Mouse (Mus musculus): ENCODE results near the gene Fut2.

Gene Fut2

GRCm38 (mm10) chr7:45705873-45706281, 39.7 kb upstream of the Fut2 start:
- Histone ChIP-seq H3K27me3 (ENCODE audit: control insufficient read depth, insufficient read depth, low read length, poor library complexity, severe bottlenecking) (no peaks in the 10 kb centered on the region), H3K36me3 (ENCODE audit: control insufficient read depth, insufficient read depth, low read length, poor library complexity, severe bottlenecking) (peaks cover 3% of the 10 kb centered on the region; the same call in 1 of the 2 replicates)
- peak; percentile 32 for DNase-seq (ENCODE audit: low read depth, low spot score)

- peaks cover under 1% of the 10 kb centered on the region; the same call in 1 of the 2 replicates for H3K36me3 ChIP-seq (ENCODE audit: control insufficient read depth, insufficient read depth, low read length, poor library complexity, severe bottlenecking)
- H3K27me3 ChIP-seq (ENCODE audit: control insufficient read depth, insufficient read depth, low read length, poor library complexity, severe bottlenecking) = no peaks in the 10 kb centered on the region
- no peak for DNase-seq (ENCODE audit: low read depth, low spot score)
Measured at GRCm38 (mm10) chr7:45705443-45705864, 39.3 kb upstream of the Fut2 start.

DNA sequence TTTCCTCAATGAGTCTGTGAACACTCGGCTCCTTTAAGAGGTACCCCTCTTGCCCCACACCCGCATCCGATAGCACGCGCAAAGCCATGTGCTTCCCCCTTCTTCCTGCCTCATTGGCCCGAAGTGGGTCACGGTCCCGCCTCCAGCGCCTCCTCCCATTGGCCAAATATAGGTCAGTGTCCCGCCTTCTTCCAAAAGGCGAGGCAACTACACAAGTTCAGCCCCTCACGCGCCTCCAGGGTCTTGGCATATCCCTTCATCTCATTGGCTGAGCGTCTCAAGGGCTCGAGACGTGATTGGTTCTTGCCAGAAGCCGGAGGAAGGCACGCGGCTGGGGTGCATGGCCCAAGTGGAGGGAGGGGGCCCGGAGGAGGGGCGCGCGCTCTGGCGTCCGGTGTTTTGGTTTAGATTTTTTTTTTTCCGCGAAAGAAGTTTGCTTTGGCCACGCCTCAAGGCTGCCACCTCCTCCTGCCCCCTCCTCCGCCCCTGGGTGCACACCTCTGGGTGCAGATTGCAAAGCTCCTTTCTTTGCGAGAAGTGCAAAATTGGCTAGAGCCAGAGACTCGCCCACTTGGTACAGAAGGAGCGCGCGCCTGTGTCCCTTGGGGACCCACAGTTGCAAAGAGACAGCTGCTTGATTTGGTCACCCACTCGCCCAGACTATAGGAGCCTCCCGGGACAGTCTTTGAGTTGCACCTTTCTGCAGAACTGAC, 38.7 kb upstream of the Fut2 start, which contains the start of gene Dbp:
TSS of gene Dbp (plus strand) at position 359 of the 713 bp plus-strand sequence.
- H3K27me3 ChIP-seq (ENCODE audit: control insufficient read depth, insufficient read depth, low read length, poor library complexity, severe bottlenecking) = no peaks in the 10 kb centered on the region
- H3K36me3 ChIP-seq (ENCODE audit: control insufficient read depth, insufficient read depth, low read length, poor library complexity, severe bottlenecking) = no peaks in the 10 kb centered on the region
- DNase-seq (ENCODE audit: low read depth, low spot score) = peak; percentile 99

- no peaks in the 10 kb centered on the region for H3K27me3 ChIP-seq (ENCODE audit: control insufficient read depth, insufficient read depth, low read length, poor library complexity, severe bottlenecking)
- H3K36me3 ChIP-seq (ENCODE audit: control insufficient read depth, insufficient read depth, low read length, poor library complexity, severe bottlenecking) = no peaks in the 10 kb centered on the region
- peak; percentile 79 for DNase-seq (ENCODE audit: low read depth, low spot score)
Measured at GRCm38 (mm10) chr7:45704046-45704559, 37.9 kb upstream of the Fut2 start.

DNA sequence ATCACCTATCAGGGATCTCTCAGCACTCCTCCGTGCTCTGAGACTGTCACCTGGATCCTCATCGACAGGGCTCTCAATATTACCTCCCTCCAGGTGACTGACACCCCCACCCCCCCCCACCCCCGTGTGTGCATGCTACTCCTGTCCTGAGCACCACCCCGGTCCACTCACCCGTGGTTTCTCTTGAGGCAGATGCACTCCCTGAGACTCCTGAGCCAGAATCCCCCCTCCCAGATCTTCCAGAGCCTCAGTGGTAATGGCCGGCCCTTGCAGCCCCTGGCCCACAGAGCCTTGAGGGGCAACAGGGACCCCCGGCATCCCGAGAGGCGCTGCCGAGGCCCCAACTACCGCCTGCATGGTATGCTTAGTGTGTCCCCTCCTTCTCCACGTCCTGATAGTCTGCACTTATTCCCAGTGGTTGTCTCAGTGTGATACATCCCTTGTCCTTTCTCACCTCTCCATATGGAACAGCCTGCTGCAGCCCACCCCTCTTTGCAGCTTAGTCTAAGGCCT, 37.4 kb upstream of the Fut2 start:
- H3K27me3 ChIP-seq (ENCODE audit: control insufficient read depth, insufficient read depth, low read length, poor library complexity, severe bottlenecking) = no peaks in the 10 kb centered on the region
- DNase-seq (ENCODE audit: low read depth, low spot score) = no peak
- no peaks in the 10 kb centered on the region for H3K36me3 ChIP-seq (ENCODE audit: control insufficient read depth, insufficient read depth, low read length, poor library complexity, severe bottlenecking)

DNA sequence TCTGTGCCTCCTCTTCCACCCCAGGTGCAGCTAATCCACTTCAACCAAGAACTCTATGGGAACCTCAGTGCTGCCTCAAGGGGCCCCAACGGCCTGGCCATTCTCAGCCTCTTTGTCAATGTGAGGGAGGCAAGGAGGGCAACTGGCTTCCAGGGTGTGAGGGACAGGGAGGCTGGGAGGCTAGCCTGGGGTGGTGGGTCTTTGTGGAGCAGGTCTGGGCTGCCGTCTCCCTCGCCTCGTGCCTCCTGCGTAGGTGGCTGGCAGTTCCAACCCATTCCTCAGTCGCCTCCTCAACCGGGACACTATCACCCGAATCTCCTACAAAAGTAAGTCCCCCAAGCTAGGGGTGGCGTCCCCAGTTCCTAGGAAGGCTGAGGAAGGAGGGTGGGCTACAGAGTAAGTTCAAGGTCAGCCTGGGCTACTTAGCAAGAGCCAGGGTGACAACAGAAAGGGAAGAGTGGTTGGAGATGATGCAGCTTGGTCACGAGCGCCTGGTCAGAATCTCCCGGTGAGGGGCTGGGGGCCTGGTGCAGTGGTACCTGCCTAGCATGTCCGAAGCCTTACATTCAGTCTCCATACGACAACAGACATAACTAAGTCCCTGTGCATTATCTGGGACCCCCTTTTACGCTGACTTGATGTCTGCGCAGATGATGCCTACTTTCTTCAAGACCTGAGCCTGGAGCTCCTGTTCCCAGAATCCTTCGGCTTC, 36.8 kb upstream of the Fut2 start:
- DNase-seq (ENCODE audit: low read depth, low spot score) = no peak
- no peaks in the 10 kb centered on the region for H3K36me3 ChIP-seq (ENCODE audit: control insufficient read depth, insufficient read depth, low read length, poor library complexity, severe bottlenecking)
- no peaks in the 10 kb centered on the region for H3K27me3 ChIP-seq (ENCODE audit: control insufficient read depth, insufficient read depth, low read length, poor library complexity, severe bottlenecking)

DNA sequence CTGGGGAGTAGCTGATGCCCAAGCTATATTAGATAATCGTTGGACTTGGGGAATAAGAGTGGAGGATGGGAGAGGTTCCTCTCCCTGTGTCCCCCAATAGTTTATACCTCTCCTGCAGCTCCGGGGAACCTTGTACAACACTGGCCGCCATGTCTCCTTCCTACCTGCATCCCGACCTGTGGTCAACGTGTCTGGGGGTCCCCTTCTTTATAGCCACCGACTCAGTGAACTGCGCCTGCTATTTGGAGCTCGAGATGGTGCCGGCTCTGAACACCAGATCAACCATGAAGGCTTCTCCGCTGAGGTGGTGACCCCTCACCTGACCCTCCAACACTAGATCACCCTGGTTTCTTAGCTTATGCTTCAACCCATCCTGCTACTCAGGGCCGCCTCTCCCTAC, 36.1 kb upstream of the Fut2 start:
- Histone ChIP-seq H3K27me3 (ENCODE audit: control insufficient read depth, insufficient read depth, low read length, poor library complexity, severe bottlenecking) (no peaks in the 10 kb centered on the region), H3K36me3 (ENCODE audit: control insufficient read depth, insufficient read depth, low read length, poor library complexity, severe bottlenecking) (no peaks in the 10 kb centered on the region)

DNA sequence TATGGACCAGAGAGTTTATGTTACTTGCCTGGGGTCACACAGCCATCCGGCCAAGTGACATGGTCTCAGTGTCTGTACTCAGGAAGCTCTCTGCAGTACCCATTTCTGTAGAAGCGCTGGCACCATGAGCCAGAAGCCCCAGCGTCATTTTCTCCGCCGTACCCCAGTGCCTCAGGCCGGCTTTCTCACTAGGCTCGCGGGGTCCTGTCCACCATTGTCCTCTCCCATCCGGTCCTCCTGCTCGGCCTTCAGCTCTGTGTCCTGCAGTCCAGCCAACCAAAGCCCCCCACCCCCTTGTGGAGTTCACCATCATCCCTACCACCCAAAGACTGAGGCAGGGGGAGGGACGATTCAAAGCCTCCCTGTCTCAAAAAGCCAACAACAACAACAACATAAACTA, 35.4 kb upstream of the Fut2 start:
- Histone ChIP-seq H3K36me3 (ENCODE audit: control insufficient read depth, insufficient read depth, low read length, poor library complexity, severe bottlenecking) (no peaks in the 10 kb centered on the region), H3K27me3 (ENCODE audit: control insufficient read depth, insufficient read depth, low read length, poor library complexity, severe bottlenecking) (no peaks in the 10 kb centered on the region)
- no peak for DNase-seq (ENCODE audit: low read depth, low spot score)

More for the DNA sequence above, 36.1 kb upstream of the Fut2 start:
- no peak for DNase-seq (ENCODE audit: low read depth, low spot score)

DNA sequence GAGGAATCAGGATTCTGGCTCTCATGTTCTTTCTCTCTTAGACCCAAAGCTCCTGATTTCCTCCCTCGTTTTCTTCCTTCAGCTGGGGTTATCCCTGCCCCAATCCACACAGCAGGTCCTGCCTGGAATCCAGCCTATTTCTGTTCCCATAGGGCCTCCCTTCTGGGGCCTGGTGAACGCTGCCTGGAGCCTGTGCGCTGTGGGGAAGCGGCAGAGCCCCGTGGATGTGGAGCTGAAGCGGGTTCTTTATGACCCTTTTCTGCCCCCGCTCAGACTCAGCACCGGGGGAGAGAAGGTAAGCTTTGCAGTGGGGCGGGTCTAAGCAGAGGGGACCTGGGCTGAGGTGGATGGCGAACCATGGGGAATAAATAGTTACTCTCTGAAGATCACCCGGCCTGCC, 34.9 kb upstream of the Fut2 start:
- no peak for DNase-seq (ENCODE audit: low read depth, low spot score)
- no peaks in the 10 kb centered on the region for H3K27me3 ChIP-seq (ENCODE audit: control insufficient read depth, insufficient read depth, low read length, poor library complexity, severe bottlenecking)
- no peaks in the 10 kb centered on the region for H3K36me3 ChIP-seq (ENCODE audit: control insufficient read depth, insufficient read depth, low read length, poor library complexity, severe bottlenecking)

DNA sequence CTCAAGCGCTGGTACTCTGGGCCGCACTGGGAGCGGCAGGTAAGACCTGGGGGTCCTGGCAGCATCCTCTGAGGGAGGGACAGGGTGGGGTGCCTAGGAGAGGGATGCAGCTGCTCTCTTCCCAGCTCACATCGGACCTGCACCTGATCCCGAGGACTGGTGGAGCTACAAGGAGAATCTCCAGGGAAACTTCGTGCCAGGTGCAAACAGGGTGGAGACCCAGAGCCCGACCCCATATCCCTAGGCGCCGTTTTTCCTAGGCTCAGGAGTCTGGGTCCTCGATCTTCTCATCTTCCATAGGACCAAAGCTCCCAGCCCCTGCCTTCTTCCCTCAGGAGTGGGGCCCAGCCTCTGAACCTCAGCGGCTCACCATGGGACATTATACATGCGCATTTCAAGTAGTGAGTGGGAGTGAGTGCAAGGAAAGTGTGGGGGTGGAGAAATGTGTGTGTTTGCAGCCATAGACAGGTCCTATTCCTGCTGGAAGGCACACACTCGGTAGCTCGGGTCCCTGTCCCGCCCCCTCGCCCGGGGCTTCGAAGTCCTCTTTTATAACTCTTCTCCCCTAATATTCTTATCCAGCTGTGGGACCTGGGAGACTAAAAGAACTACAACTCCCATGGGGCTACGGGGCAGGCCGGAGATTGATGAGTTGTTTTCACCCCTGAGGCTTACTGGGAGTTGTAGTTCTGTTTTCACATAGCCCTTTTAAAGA, 34.3 kb upstream of the Fut2 start:
- no peaks in the 10 kb centered on the region for H3K36me3 ChIP-seq (ENCODE audit: control insufficient read depth, insufficient read depth, low read length, poor library complexity, severe bottlenecking)
- DNase-seq (ENCODE audit: low read depth, low spot score) = peak; percentile 78

GRCm38 (mm10) chr7:45699523-45700141, 33.4 kb upstream of the Fut2 start, which contains the start of gene Car11:
Car11 (plus strand) TSS chr7:45699843.
- Histone ChIP-seq H3K27me3 (ENCODE audit: control insufficient read depth, insufficient read depth, low read length, poor library complexity, severe bottlenecking) (no peaks in the 10 kb centered on the region), H3K36me3 (ENCODE audit: control insufficient read depth, insufficient read depth, low read length, poor library complexity, severe bottlenecking) (no peaks in the 10 kb centered on the region)
- DNase-seq (ENCODE audit: low read depth, low spot score) = no peak

More for the DNA sequence above, 34.3 kb upstream of the Fut2 start:
- H3K27me3 ChIP-seq (ENCODE audit: control insufficient read depth, insufficient read depth, low read length, poor library complexity, severe bottlenecking) = no peaks in the 10 kb centered on the region

GRCm38 (mm10) chr7:45697894-45698293, 31.7 kb upstream of the Fut2 start:
- H3K27me3 ChIP-seq (ENCODE audit: control insufficient read depth, insufficient read depth, low read length, poor library complexity, severe bottlenecking) = no peaks in the 10 kb centered on the region

GRCm38 (mm10) chr7:45695098-45695497, 28.9 kb upstream of the Fut2 start:
- DNase-seq (ENCODE audit: low read depth, low spot score) = no peak
- Histone ChIP-seq H3K27me3 (ENCODE audit: control insufficient read depth, insufficient read depth, low read length, poor library complexity, severe bottlenecking) (no peaks in the 10 kb centered on the region), H3K36me3 (ENCODE audit: control insufficient read depth, insufficient read depth, low read length, poor library complexity, severe bottlenecking) (no peaks in the 10 kb centered on the region)

More at GRCm38 (mm10) chr7:45697894-45698293, 31.7 kb upstream of the Fut2 start:
- no peaks in the 10 kb centered on the region for H3K36me3 ChIP-seq (ENCODE audit: control insufficient read depth, insufficient read depth, low read length, poor library complexity, severe bottlenecking)
- DNase-seq (ENCODE audit: low read depth, low spot score) = no peak

- H3K27me3 ChIP-seq (ENCODE audit: control insufficient read depth, insufficient read depth, low read length, poor library complexity, severe bottlenecking) = no peaks in the 10 kb centered on the region
- no peak for DNase-seq (ENCODE audit: low read depth, low spot score)
- H3K36me3 ChIP-seq (ENCODE audit: control insufficient read depth, insufficient read depth, low read length, poor library complexity, severe bottlenecking) = no peaks in the 10 kb centered on the region
Measured at GRCm38 (mm10) chr7:45693921-45694591, 27.9 kb upstream of the Fut2 start, which contains the start of gene Sec1. Sec1 (minus strand) TSS chr7:45694402.

Data from splenic B cell, adult 2 months (primary cell).